Mouse (Mus musculus): ENCODE results near the gene Mtor.

GRCm38 (mm10) chr4:148441931-148442330 lies 6.5 kb upstream of the Mtor start:
- TF ChIP-seq POLR2A (IDR thresholded peaks at IDR 0.05; ENCODE audit: insufficient read length, low read depth): no peak
- no peak for TF ChIP-seq MYOG (IDR thresholded peaks at IDR 0.05; ENCODE audit: control insufficient read depth in 1 of 3, insufficient read depth in 1 of 3, insufficient read length in 2 of 3, low read depth in 2 of 3)
- no peak for TF ChIP-seq MAX (IDR thresholded peaks at IDR 0.05; ENCODE audit: low read depth)
- no peak for TF ChIP-seq MYOD1 (IDR thresholded peaks at IDR 0.05; ENCODE audit: control insufficient read depth in 1 of 3, insufficient read length in 2 of 3, low read depth in 2 of 3)
